Mouse (Mus musculus) E14TG2a.4 (cell line): Measurements from ENCODE around the gene Slc5a11.

ENCODE experiments used
- CTCF ChIP-seq: conservative IDR thresholded peaks from 2 replicates; pipeline ENCODE4 v1.5.1; 2014; ENCODE audit warnings: low read length
- NANOG ChIP-seq: IDR thresholded peaks from 2 replicates; pipeline ENCODE4 v1.6.1; 2014; ENCODE audit warnings: borderline replicate concordance, low read length, mixed read lengths
- POU5F1 ChIP-seq: IDR thresholded peaks from 2 replicates; pipeline ENCODE4 v1.6.1; 2014; ENCODE audit warnings: low read length, borderline replicate concordance

GRCm38 (mm10) chr7:123251343-123251742 is 36.8 kb downstream of the Slc5a11 start:
- no peak for TF ChIP-seq CTCF
- TF ChIP-seq NANOG, result no peak
- TF ChIP-seq POU5F1, result no peak
